Mouse (Mus musculus) duodenum, adult 2 months (tissue): ENCODE data around the gene Dhx34. TPM values are rescaled to one million over a fixed set of nuclear protein-coding genes. Genes with fewer than 3 reads are reported as not detected.

Experiments used
- polyA plus RNA-seq: library from polyadenylated mRNA; depleted of rRNA; stranded (reverse); fragments of >200 nt; gene quantifications from 2 replicates; pipeline ENCODE4 v1.2.3, GENCODE M21; 2012; ENCODE audit warnings: low replicate concordance; rRNA removed

Gene Dhx34
- polyA plus RNA-seq, result 29.2 and 30.2 TPM in 2 replicates

GRCm38 (mm10) chr7:16221582-16222272, at the start of gene Dhx34:
TSS of gene Dhx34 (minus strand) at chr7:16222037.

GRCm38 (mm10) chr7:16259110-16259590, 37.3 kb upstream of the Dhx34 start, which contains the start of gene C5ar1:
TSS of gene C5ar1 (minus strand) at chr7:16259540.

GRCm38 (mm10) chr7:16244067-16244466, 22.2 kb upstream of the Dhx34 start, which contains the start of gene C5ar2:
TSS of gene C5ar2 (minus strand) at chr7:16244154.

GRCm38 (mm10) chr7:16174597-16175541, 47.0 kb downstream of the Dhx34 start, which contains the start of gene Meis3:
TSS of gene Meis3 (plus strand) at chr7:16175090.

Other genes starting within 250 kb of the Dhx34 start
- 21.7 and 24.8 TPM in 2 replicates for gene Bicra, start 174.1 kb downstream of the Dhx34 start, polyA plus RNA-seq
- gene Zfp541, start 160.2 kb downstream of the Dhx34 start, polyA plus RNA-seq, result 0.04 TPM in 1 of 2 replicates, not detected in the other
- 166 and 199 TPM in 2 replicates for gene Napa, start 123.6 kb downstream of the Dhx34 start, polyA plus RNA-seq
- 13.4 and 26.8 TPM in 2 replicates for gene Kptn, start 102.1 kb downstream of the Dhx34 start, polyA plus RNA-seq
- gene Slc8a2, start 92.2 kb downstream of the Dhx34 start, polyA plus RNA-seq, result 1.4 and 1.8 TPM in 2 replicates
- gene Meis3, start 46.9 kb downstream of the Dhx34 start, polyA plus RNA-seq, result 17.4 and 19.3 TPM in 2 replicates
- 0.22 and 0.33 TPM in 2 replicates for gene C5ar2, start 22.1 kb upstream of the Dhx34 start, polyA plus RNA-seq
- gene C5ar1, start 37.5 kb upstream of the Dhx34 start, polyA plus RNA-seq, result 3.1 and 3.9 TPM in 2 replicates
- 123 and 203 TPM in 2 replicates for gene Inafm1, start 51.6 kb upstream of the Dhx34 start, polyA plus RNA-seq
- gene Ccdc9, start 64.8 kb upstream of the Dhx34 start, polyA plus RNA-seq, result 17.7 and 25.4 TPM in 2 replicates
- 26.1 and 54.3 TPM in 2 replicates for gene Bbc3, start 86.4 kb upstream of the Dhx34 start, polyA plus RNA-seq
- 9.4 and 12.3 TPM in 2 replicates for gene Sae1, start 165.8 kb upstream of the Dhx34 start, polyA plus RNA-seq
- 39.5 and 41.1 TPM in 2 replicates for gene Zc3h4, start 178.9 kb upstream of the Dhx34 start, polyA plus RNA-seq
- 271 and 522 TPM in 2 replicates for gene Tmem160, start 230.7 kb upstream of the Dhx34 start, polyA plus RNA-seq